Mouse (Mus musculus) urinary bladder, adult 18-20 months (tissue): ENCODE measurements around the gene Cacna1c.

ENCODE experiments used
- DNase-seq, 2 experiments: peaks; one replicate each; pipeline ENCODE4 v3.0.0; 2022; ENCODE audit warnings: low spot score in 2 of 2, mixed read lengths in 2 of 2

Gene Cacna1c

DNA sequence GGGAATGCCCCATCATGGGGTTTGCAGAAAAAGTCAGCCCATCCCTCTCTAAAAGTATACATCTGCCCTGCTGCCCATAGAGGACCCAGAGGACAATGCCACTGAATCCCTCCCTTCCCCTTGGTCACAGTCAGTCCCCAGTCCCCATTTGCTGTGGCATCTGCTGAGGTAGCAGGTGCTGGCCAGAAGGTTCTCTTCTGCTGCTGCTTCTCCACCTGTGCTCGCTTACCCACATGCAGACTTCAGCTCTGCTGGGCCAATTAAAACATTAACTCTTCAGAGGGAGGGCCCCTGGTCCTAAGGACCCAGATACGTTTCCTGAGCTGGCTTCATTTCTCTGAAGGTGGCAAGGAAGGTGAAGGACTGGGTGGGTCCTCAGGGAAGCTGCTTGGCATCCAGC is 272.3 kb downstream of the Cacna1c start:
- no peak for DNase-seq

DNA sequence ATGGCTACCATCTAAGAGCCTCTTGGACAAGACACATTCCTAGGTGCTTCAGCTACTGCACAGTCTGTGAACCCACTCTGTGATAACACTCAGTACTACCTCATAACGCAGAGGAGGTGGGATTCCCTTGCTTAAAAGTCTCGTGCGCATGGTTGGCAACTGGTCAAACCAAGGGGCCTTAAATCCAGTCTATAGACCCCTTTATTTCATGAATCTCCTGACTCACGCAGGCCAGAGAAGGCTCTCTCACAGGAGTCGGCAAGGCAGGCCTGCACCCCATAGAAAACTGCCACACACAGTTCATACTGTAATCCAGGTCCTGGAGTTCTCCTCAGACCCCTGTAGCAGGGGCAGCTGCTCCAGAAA is 273.0 kb downstream of the Cacna1c start:
- DNase-seq = no peak

DNA sequence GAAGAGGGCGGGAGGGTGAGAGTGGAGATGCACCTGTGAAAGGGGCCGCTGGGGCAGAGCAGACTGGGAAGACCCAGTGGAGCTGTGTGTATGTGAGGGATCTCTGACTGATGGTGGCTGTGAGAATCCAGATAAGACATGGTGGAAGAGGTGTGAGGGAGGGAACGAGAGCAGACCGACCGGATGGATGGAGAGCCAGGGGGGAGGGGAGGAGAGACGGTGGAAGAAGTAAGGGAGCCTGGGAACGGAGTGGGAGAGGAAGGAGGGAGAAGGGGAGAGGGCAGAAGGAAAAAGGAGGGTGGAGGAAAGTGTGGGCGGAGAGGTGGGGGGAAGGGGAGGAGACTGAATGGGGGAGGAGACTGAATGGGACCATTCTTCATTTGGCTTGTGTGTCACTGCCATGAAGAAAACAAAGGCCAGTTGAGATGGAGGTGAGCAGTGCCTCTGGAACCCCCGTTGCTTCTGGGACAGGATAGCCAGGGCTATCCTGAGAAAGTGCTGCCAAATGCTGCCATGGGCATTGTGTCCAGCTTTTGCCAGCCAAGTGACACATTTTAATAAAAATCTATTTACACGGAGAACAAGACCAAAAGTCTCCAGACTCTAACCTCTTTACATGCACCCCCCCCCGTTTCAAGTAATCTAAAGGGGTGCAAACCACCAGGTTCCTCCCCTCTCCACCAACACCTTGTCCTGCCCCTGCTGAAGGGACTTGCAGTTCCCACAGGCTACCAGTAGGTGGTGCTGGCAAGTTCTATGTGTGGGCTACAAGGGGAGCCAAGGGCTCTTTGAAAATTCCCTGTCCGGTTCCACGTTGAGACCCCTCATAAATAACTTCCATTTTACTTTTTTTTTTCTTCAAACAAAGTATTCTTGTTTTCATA is 273.6 kb downstream of the Cacna1c start:
- peak; percentile 24 to 46 for DNase-seq

DNA sequence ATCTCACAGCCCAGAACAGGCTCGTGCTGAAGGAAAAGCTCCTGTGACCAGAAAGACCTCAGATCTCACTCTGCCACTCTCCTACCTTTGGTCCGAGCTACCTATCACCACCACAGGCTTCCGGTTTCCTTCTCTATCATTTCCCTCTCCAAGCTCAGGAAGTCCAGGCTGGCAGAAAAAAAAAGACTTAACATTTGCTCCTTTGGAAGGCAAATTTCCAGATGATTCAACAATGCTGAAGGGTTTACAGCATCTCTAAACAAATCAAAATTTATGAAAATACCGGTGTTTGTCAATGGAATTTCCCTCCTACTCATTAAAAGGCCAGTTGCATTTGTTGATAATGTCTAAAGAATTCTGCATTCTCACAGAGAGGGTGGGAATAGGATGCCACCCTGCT is 288.0 kb downstream of the Cacna1c start:
- no peak for DNase-seq

DNA sequence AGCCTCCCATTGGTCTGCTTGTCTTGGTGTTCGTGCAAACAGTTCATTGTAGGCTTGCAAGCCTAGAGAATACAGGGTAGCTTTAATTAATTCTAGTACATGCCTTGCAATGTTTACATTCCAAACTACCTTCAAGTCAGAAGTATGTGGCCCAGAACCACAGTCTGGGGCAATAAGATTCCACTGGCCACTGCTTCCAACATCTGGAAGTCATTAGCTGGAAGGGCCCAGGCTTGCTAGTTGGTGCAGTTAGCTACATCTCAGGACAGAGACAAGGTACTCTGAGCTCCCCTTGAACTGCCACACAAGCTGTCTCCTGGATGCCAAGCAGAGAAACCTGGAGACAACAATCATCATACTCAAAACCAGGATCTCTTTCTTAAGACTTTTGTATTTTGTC is 288.5 kb downstream of the Cacna1c start:
- DNase-seq = no peak

DNA sequence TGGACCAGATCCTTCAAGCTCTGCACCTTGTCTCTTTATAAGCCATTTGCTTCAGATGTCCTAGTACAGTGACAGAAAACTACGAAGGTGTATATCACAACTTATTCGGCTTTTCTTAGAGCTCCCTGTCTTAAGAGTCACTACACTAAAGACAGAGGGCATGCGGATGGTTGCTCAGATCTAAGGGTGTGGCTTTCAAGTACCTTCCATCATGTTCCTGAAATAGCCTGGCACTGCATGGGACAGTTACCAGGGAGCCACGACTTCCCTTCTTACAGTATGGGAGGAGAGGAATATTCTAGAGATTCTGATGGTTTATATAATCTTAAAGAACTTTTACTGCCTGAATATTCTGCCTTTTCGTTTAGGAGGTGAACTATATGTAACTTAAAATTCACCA is 289.3 kb downstream of the Cacna1c start:
- DNase-seq = no peak

DNA sequence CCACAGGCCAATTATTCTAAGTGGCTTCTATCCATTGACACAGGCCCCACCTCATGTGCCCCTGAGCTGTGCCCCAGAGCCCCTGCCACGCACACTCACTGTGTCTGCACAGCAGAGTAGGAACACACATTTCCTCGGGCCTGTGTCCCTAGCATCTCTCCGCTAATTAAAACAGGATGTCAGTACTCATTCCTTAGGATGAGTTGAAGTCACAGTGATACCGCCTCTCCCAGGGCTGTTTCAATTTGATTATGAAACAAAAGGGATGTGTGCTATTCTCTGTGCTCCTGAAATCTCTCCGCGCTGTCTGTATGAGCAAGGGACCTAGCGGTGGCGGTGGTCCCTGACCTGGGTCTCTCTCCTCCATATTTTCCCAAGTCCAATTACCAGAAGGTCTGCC is 296.5 kb downstream of the Cacna1c start:
- no peak for DNase-seq

DNA sequence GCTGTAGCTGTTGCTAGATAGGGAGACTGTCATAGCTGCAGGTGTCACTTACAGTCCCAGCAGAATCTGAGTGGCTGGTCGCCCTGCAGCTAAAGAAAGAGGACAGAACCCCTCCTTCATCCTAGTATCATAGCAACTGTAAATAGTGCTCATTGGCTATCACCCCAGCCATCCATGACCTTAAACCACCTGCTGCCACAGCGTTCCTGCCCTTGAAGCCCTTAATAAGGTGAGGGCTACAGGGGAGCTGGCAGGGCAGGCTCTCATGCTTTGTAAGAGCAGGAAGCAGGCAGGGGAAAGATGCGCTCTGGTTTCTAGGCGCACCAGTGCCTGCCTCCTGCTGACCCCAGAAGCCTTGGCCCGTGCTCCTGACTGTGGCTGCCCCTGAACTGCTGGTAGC is 299.1 kb downstream of the Cacna1c start:
- DNase-seq = no peak

DNA sequence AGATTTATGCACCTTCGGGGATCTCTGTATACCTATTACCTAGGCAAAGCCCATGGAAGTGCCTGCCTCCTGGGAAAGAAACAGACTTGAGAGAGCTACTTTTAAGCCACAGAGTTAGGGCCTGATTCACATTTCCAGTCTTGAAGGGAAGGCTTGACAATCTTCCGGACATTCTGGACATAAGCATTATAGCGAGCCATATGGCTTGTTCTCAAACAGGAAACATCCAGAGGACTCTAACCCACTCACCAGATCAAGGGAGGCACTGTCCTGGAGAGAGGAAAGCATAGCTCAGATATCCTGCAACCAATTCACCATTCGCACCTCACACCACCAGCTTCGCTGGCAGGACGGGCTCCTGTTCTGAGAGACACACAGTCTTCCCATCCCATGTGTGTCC is 302.2 kb downstream of the Cacna1c start:
- no peak for DNase-seq

DNA sequence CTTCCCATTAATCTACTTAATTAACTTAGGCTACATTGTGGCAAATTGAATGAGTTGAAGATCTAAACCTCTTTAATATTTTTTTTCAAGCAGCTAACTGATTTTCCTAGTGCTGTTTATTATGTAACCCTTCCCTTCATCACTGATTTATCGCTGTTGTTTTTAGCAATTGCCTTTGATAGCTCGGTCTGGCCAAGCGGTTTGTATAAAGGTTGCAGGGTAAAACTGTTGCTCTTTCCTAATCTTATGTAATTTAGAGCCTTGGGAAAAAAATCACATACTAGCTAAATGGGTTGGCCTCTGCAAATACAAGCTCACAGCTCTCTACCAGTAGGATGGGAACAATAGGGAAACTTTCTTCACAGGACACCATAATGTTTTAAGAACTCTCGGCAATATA is 306.8 kb downstream of the Cacna1c start:
- no peak for DNase-seq

DNA sequence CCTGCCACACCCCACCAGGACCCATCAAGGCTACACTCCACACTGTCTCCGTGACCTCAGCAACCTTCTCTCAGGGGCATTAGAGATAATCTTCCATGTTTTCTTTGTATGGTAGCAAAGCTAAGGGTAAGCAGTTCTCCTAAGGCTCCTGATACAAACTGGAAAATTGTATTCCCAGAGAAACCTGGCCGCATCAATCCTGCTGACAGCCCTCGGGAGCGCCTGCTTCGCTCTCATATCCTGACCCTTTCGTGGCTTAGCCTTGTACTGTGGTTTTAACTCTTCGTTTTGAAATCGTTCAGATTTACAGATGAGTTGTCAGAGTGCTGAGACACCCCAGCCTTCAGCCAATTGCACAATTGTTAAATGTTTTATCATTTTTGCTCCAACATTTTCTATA is 309.2 kb downstream of the Cacna1c start:
- no peak for DNase-seq

DNA sequence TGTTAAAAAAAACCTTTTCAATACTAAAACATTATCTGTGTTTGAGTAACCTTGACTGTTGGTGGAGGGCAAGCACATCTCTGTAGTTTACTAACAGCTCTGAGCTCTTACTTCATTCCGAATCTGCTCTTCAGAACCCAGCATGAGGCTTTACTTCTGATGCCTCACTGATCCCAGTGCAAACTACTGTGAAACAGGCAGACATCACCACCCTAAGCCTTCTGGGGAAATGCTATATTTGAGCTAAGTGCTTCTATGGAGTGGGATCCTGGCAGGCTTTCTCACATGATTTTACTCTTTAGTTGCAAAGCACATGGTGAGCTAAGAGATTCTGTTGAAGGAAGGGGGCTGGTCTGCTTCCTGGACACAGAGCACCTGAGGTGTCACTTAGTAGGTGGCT is 311.3 kb downstream of the Cacna1c start:
- no peak for DNase-seq

DNA sequence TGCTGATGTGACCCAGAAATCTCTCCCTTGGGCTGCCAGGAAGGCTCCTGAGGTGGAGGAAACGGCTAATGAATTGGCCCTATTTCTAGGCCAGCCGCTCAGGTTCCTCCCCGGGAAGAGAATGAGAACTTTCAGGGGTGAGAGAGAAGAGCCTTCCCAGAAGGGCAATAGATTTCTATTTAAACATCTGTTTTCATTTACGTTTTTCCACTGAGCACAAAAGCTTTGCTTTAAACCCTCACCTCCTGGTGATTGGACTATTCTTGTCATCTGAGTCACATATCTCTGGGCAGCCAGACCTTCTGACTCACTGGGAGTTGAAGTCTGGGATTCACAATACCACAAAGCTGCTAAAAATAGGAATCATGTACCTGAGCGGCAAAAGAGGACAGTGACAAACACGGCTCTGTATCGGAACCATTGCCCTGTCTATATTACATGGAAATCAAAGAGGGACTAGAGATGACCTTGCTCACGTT is 312.1 kb downstream of the Cacna1c start:
- DNase-seq = no peak

DNA sequence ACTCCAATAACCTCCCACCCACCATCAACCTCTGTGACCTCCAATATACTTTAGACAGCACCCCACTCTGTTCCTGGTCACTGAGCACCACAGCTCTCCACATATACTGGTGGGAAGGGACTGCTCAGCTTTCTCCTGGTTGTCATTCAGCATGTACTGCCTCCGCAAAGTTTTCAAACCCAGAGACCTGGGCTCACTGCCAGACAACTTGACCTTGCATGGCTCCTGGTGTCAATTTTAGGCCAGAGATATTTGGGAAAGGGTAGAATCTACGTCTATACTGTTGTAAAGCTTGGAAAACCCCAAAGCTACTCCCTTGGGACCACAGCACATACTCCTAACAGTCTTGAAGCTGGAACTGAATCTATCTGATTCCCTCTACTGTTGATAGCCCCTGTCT is 320.0 kb downstream of the Cacna1c start:
- DNase-seq = no peak

DNA sequence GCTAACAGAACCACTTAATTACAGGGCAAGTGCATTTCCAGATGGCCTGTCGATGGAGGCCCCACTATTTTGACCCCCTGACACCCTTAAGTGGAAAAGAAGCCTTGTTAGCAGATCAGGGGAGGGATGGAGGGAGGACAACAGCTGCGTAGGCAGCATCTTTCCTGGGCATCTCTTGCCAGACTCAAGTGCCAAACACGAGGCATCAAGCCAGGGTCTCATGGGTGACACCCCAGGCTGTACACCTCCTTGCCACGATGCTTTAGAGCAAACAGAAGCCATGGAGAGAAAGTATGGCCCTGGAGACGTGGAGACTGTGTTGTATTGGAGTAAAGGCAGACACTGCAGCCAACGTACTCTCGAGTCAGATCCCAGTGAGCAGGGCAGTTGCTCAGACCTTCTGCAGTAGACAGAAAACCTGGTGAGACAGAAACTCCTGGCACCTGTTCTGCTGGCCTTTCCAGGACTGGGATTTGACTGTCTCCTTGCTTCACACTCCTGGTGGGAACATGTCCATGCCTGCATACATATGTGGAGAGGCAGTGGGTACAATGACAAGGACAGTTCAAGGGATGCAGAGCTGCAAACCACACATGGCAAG is 325.9 kb downstream of the Cacna1c start:
- no peak for DNase-seq

DNA sequence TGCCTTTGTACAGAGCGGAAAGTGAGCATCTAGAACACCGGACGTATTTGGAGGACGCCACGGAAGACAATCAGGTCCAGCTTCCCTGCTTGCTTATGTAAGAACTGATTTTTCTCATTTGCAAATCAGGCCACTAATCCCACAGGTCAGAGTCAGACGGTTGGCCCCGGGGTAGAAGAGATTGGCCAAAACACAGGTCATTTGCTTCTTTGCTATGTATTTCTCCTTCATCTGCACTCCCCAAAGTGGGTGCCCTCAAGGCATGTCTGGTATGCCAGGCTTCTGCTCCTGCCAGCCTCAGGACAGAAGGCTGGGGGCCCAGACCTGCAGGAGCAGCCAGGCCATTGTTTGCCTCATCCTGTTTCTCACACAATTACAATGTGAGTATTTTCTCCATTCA is 328.8 kb downstream of the Cacna1c start:
- DNase-seq = no peak

DNA sequence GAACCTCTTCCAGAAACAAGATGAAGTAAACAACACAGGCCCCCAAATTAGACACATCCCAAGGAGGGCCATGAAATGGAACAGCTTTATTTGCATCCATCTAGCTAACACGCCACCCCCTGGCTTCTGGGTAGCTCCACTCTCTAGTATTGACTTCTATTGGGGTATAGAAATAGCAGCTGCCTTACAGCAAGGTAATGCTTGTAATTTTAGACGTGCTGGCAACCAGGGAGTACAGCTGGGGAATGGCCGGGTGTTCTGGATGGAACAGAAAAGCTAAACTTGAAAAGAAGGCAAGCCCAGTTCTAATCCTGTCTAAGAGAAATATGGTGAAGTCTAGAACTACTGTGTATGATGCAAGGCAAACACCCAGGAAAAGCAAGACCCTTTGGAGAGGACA is 329.3 kb downstream of the Cacna1c start:
- DNase-seq = no peak

DNA sequence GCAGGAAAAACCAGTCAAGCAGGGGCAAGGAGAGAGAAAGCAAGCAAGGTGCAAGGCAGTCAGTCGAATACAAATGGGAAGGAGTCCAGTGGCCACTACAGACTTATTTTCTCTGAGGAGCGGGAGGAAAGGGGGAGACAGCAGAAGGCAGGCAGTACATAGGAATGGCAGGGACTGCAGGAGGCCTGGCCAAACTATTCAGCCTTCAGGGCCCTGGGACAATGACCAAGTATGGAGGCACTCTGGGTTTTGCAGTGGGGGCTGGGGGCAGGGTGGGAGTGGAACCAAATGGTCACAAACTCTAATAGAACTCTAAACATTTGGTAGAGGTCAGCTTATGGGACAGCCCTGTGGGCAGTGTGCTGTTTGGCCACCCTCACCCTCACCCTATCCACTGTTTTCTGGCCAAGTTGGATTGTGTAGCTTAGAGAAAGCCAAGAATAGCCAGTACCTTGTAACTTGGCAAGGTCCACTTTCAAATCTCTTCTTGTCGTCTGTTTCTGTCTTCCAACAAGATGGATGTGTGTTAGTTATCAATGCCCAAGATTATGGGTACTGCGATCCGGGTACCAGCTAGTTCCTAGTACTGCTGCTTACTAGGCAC is 330.3 kb downstream of the Cacna1c start:
- DNase-seq = no peak

DNA sequence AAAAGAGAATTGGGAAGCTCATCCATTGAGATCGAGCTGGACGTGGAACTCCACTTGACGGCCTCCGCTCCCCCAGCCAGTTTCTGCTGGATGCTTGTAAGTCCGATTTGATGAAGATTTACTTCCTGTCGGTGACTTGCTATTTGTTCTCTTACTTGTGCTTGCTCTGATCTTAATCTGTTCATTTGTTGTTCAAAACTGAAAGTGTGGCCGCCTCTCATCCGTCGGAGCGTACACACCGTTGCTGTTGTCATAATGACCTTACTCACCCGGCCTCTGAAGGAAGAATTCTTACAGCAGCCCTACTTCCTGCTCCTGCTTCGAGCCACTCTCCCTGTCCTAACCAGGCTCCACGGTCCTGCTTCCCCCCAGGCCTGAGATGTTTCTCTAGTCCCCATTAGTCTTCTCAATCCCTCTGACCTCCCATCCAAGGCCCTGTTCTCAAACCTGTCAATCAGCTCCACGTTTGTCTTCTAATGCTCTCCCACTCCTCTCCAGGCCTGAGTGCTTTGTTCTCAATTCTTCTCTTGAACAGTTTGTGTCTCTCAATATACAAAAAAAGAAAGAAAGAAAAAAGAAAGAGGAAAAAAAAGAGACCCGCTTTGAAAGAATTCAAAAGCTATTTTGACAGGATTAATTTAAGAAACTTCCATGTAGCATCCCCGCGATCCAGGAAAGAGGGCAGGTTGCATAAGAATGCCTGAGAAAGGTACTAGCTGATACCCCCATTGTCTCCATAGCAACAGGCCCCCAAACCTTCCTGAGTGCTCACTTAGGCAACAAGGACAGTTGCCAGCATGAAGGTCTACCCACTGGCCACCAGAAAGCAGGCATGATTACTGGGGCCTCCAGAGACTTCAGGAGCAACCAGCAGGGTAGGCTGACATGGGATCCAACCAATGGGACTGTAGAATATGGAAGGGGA is 331.3 kb downstream of the Cacna1c start:
- no peak for DNase-seq

DNA sequence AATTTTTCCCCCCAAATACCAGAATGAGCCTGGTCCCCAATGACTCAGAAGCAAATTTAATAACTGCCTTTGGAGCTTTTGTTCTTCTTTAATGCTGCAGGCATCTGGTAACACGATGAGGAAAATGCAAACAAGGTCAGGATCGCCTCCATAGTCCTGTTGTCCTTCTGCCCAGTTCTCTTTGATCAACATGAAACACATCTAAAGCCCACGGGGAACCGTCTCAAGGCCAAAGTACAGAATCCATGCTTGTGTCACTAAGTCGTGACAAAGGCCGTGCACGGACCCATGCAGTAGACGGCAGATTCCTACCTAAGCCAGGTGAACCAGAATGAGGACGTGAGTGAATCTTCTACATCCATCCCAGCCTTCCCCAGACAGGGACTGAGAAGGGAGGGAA is 333.5 kb downstream of the Cacna1c start:
- DNase-seq = no peak

DNA sequence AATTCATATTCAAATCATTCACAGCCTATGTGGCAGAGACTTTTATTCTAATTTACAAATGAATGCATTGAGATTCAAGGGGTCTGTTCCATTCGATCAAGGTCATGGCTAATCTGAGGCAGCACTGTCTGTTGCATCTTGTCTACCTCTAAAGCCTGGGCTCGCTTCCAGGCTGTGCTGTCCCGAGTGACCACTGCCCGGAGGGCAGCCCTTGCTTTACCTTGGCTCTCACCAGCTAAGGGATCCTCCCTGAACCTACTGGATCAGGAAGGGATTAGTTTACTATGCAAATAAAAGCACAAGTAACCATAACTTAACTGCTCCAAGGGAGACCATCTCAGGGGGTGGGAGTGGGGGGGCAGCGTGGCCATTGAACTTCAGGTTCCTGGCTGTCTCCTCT is 334.1 kb downstream of the Cacna1c start:
- DNase-seq = no peak

DNA sequence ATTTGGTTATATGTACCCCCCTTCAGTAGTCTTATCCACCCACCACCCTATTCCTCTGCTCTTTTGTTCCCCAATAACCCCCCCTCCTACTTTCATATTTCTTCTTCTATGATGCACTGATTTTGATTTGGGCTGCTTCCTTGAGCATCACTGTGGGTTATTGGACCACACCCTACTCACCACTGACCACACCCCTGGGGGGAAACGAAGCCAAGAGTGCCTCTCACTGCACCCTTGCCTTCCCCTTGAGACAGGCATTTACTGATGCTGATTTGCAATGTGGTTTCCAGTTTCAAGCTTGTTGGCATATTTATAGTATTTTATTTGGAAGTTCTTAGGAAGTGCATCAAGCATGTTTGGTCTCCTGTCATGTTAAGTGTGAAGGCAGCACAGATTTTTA is 337.8 kb downstream of the Cacna1c start:
- DNase-seq = no peak
